Mouse (Mus musculus) forebrain, embryonic 15.5 days (tissue): ENCODE data around the gene Hsd17b6. TPM values are rescaled to one million over a fixed set of nuclear protein-coding genes. Genes with fewer than 3 reads are reported as not detected.

Experiments used
- ATAC-seq: fragments of 200-750 bp; cut with Nextera tagmentation; replicated peaks from 2 replicates; pipeline ENCODE4 v1.8.0; 2017; ENCODE audit warnings: mild to moderate bottlenecking, moderate TSS enrichment, moderate library complexity
- H3K27ac ChIP-seq: fragments of 300-500 bp; sonication (generic); replicated peaks from 2 replicates; pipeline ENCODE4 v1.5.1; 2015; ENCODE audit warnings: mild to moderate bottlenecking, inconsistent platforms
- H3K27me3 ChIP-seq: fragments of 300-500 bp; sonication (generic); 2 replicates; pipeline ENCODE4 v1.6.1; 2015; ENCODE audit warnings: inconsistent platforms
- H3K36me3 ChIP-seq: fragments of 300-500 bp; sonication (generic); 2 replicates; pipeline ENCODE4 v1.6.1; 2015; ENCODE audit warnings: mild to moderate bottlenecking, inconsistent platforms
- H3K4me1 ChIP-seq: fragments of 300-500 bp; sonication (generic); 2 replicates; pipeline ENCODE4 v1.6.1; 2015; ENCODE audit warnings: inconsistent platforms
- H3K4me2 ChIP-seq: fragments of 300-500 bp; sonication (generic); replicated peaks from 2 replicates; pipeline ENCODE4 v1.6.1; 2015; ENCODE audit warnings: mild to moderate bottlenecking, inconsistent platforms
- H3K4me3 ChIP-seq: fragments of 300-500 bp; sonication (generic); 2 replicates; pipeline ENCODE4 v1.5.1; 2015; ENCODE audit warnings: mild to moderate bottlenecking, inconsistent platforms
- H3K9ac ChIP-seq: fragments of 300-500 bp; sonication (generic); replicated peaks from 2 replicates; pipeline ENCODE4 v1.6.1; 2015; ENCODE audit warnings: mild to moderate bottlenecking, inconsistent platforms
- H3K9me3 ChIP-seq: fragments of 300-500 bp; sonication (generic); 2 replicates; pipeline ENCODE4 v1.6.1; 2016; ENCODE audit warnings: inconsistent platforms
- WGBS: fragments of 180-500 bp; shearing (Covaris S2); methylation state at CpG from one replicate; pipeline ENCODE4 v1.1.7; 2015; ENCODE audit warnings: mixed read lengths; 5-methylcytosine and 5-hydroxymethylcytosine counted together
- polyA plus RNA-seq: library from polyadenylated mRNA; unstranded; fragments of >200 nt; fragmentation: Nextera tagmentation; extraction: Ambion mirVana; gene quantifications from 2 replicates; pipeline ENCODE4 v1.2.1, GENCODE M21; 2015

Hsd17b6 gene
- polyA plus RNA-seq, 1 experiment from 2014 or later, result not detected

GRCm38 (mm10) chr10:127998260-127998659 lies 9.2 kb downstream of the Hsd17b6 start:
- no peaks in the 10 kb centered on the region for H3K9me3 ChIP-seq
- no peaks in the 10 kb centered on the region for H3K36me3 ChIP-seq
- H3K4me3 ChIP-seq, result no peak overlapping the region
- 94% methylated on average over 1 of the region's 1 CpGs for WGBS
- H3K9ac ChIP-seq, result no peak overlapping the region
- H3K4me1 ChIP-seq, result no peaks in the 10 kb centered on the region
- no peak overlapping the region for H3K27ac ChIP-seq
- no peak overlapping the region for H3K4me2 ChIP-seq
- ATAC-seq, result no peak
- no peaks in the 10 kb centered on the region for H3K27me3 ChIP-seq

- WGBS, result 89% methylated on average over 3 of the region's 3 CpGs
Observed at GRCm38 (mm10) chr10:127996690-127997089, 10.7 kb downstream of the Hsd17b6 start.

GRCm38 (mm10) chr10:127985601-127986000 lies 21.8 kb downstream of the Hsd17b6 start:
- Histone ChIP-seq H3K9ac (no peak overlapping the region), H3K27ac (0 out of 2 replicates have a peak overlapping the region, but pooled peaks have one; percentile 15), H3K27me3 (no peaks in the 10 kb centered on the region), H3K9me3 (no peaks in the 10 kb centered on the region), H3K4me2 (no peak overlapping the region), H3K36me3 (no peaks in the 10 kb centered on the region), H3K4me1 (peaks cover 18% of the 10 kb centered on the region), H3K4me3 (no peak overlapping the region)
- WGBS, result 1% methylated on average over 8 of the region's 8 CpGs
- no peak for ATAC-seq

More at GRCm38 (mm10) chr10:127996690-127997089, 10.7 kb downstream of the Hsd17b6 start:
- ATAC-seq, result no peak
- no peak overlapping the region for H3K4me3 ChIP-seq
- H3K9ac ChIP-seq, result no peak overlapping the region
- H3K4me1 ChIP-seq, result no peaks in the 10 kb centered on the region
- H3K27me3 ChIP-seq, result no peaks in the 10 kb centered on the region
- H3K4me2 ChIP-seq, result no peak overlapping the region
- no peaks in the 10 kb centered on the region for H3K36me3 ChIP-seq
- no peak overlapping the region for H3K27ac ChIP-seq
- no peaks in the 10 kb centered on the region for H3K9me3 ChIP-seq

- Histone ChIP-seq H3K9me3 (no peaks in the 10 kb centered on the region), H3K4me3 (no peak overlapping the region), H3K4me2 (no peak overlapping the region), H3K36me3 (no peaks in the 10 kb centered on the region), H3K9ac (no peak overlapping the region), H3K4me1 (peaks cover 18% of the 10 kb centered on the region), H3K27me3 (no peaks in the 10 kb centered on the region), H3K27ac (no peak overlapping the region; the same call in 1 of the 2 replicates)
- ATAC-seq, result no peak
- 54% methylated on average over 5 of the region's 5 CpGs for WGBS
Observed at GRCm38 (mm10) chr10:127984650-127985049, 22.8 kb downstream of the Hsd17b6 start.

GRCm38 (mm10) chr10:127975503-127975902 lies 31.9 kb downstream of the Hsd17b6 start:
- H3K27me3 ChIP-seq, result no peaks in the 10 kb centered on the region
- no peak for ATAC-seq
- no peaks in the 10 kb centered on the region for H3K9me3 ChIP-seq
- 4% methylated on average over 1 of the region's 1 CpGs for WGBS
- H3K4me3 ChIP-seq, result no peak overlapping the region
- H3K36me3 ChIP-seq, result no peaks in the 10 kb centered on the region
- H3K9ac ChIP-seq, result no peak overlapping the region
- H3K4me1 ChIP-seq, result no peaks in the 10 kb centered on the region
- H3K27ac ChIP-seq, result no peak overlapping the region
- no peak overlapping the region for H3K4me2 ChIP-seq

- Histone ChIP-seq H3K27ac (no peak overlapping the region), H3K4me3 (no peak overlapping the region)
Observed at GRCm38 (mm10) chr10:127974062-127974461, 33.3 kb downstream of the Hsd17b6 start.

GRCm38 (mm10) chr10:127971135-127971534 lies 36.3 kb downstream of the Hsd17b6 start:
- Histone ChIP-seq H3K4me2 (no peak overlapping the region), H3K36me3 (no peaks in the 10 kb centered on the region), H3K9ac (no peak overlapping the region), H3K4me3 (no peak overlapping the region), H3K9me3 (no peaks in the 10 kb centered on the region), H3K4me1 (no peaks in the 10 kb centered on the region), H3K27ac (no peak overlapping the region), H3K27me3 (no peaks in the 10 kb centered on the region)
- WGBS, result 70% methylated on average over 3 of the region's 3 CpGs
- ATAC-seq, result no peak

More at GRCm38 (mm10) chr10:127974062-127974461, 33.3 kb downstream of the Hsd17b6 start:
- Histone ChIP-seq H3K36me3 (no peaks in the 10 kb centered on the region), H3K27me3 (no peaks in the 10 kb centered on the region), H3K4me2 (no peak overlapping the region), H3K9ac (no peak overlapping the region), H3K4me1 (no peaks in the 10 kb centered on the region), H3K9me3 (no peaks in the 10 kb centered on the region)
- 92% methylated on average over 3 of the region's 3 CpGs for WGBS
- no peak for ATAC-seq

GRCm38 (mm10) chr10:127970359-127970831 lies 37.0 kb downstream of the Hsd17b6 start:
- no peaks in the 10 kb centered on the region for H3K4me1 ChIP-seq
- H3K9me3 ChIP-seq, result no peaks in the 10 kb centered on the region
- ATAC-seq, result no peak
- H3K36me3 ChIP-seq, result no peaks in the 10 kb centered on the region
- H3K4me2 ChIP-seq, result no peak overlapping the region
- 62% methylated on average over 3 of the region's 3 CpGs for whole genome bisulfite sequencing
- no peak overlapping the region for H3K9ac ChIP-seq
- H3K4me3 ChIP-seq, result no peak overlapping the region
- H3K27ac ChIP-seq, result no peak overlapping the region
- no peaks in the 10 kb centered on the region for H3K27me3 ChIP-seq

- WGBS, result 88% methylated on average over 4 of the region's 4 CpGs
- no peak for ATAC-seq
- no peaks in the 10 kb centered on the region for H3K27me3 ChIP-seq
Observed at GRCm38 (mm10) chr10:127969820-127970219, 37.6 kb downstream of the Hsd17b6 start.

GRCm38 (mm10) chr10:127966506-127966905 lies 40.9 kb downstream of the Hsd17b6 start:
- no peaks in the 10 kb centered on the region for H3K9me3 ChIP-seq
- ATAC-seq, result no peak
- no peak overlapping the region for H3K9ac ChIP-seq
- 90% methylated on average over 6 of the region's 6 CpGs for WGBS
- H3K27ac ChIP-seq, result no peak overlapping the region
- H3K36me3 ChIP-seq, result no peaks in the 10 kb centered on the region
- no peaks in the 10 kb centered on the region for H3K27me3 ChIP-seq
- H3K4me2 ChIP-seq, result no peak overlapping the region
- H3K4me1 ChIP-seq, result no peaks in the 10 kb centered on the region
- H3K4me3 ChIP-seq, result no peak overlapping the region

More at GRCm38 (mm10) chr10:127969820-127970219, 37.6 kb downstream of the Hsd17b6 start:
- no peak overlapping the region for H3K9ac ChIP-seq
- no peak overlapping the region for H3K4me2 ChIP-seq
- H3K36me3 ChIP-seq, result no peaks in the 10 kb centered on the region
- no peaks in the 10 kb centered on the region for H3K9me3 ChIP-seq
- no peaks in the 10 kb centered on the region for H3K4me1 ChIP-seq
- H3K4me3 ChIP-seq, result no peak overlapping the region
- H3K27ac ChIP-seq, result no peak overlapping the region

- no peak for ATAC-seq
- no peaks in the 10 kb centered on the region for H3K9me3 ChIP-seq
- no peak overlapping the region for H3K9ac ChIP-seq
- H3K27me3 ChIP-seq, result no peaks in the 10 kb centered on the region
- no peaks in the 10 kb centered on the region for H3K36me3 ChIP-seq
- no peaks in the 10 kb centered on the region for H3K4me1 ChIP-seq
- no peak overlapping the region for H3K4me3 ChIP-seq
- H3K4me2 ChIP-seq, result no peak overlapping the region
- H3K27ac ChIP-seq, result no peak overlapping the region
- 69% methylated on average over 3 of the region's 3 CpGs for WGBS
Observed at GRCm38 (mm10) chr10:127964004-127964403, 43.4 kb downstream of the Hsd17b6 start.

GRCm38 (mm10) chr10:127962451-127962850 lies 45.0 kb downstream of the Hsd17b6 start:
- no peaks in the 10 kb centered on the region for H3K36me3 ChIP-seq
- H3K4me2 ChIP-seq, result no peak overlapping the region
- ATAC-seq, result no peak
- H3K4me1 ChIP-seq, result no peaks in the 10 kb centered on the region
- H3K9me3 ChIP-seq, result no peaks in the 10 kb centered on the region
- 72% methylated on average over 3 of the region's 3 CpGs for WGBS
- no peaks in the 10 kb centered on the region for H3K27me3 ChIP-seq
- H3K4me3 ChIP-seq, result no peak overlapping the region
- H3K27ac ChIP-seq, result no peak overlapping the region
- H3K9ac ChIP-seq, result no peak overlapping the region

GRCm38 (mm10) chr10:127959161-127959679 lies 48.2 kb downstream of the Hsd17b6 start:
- H3K27ac ChIP-seq, result no peak overlapping the region
- WGBS, result 92% methylated on average over 7 of the region's 7 CpGs
- no peaks in the 10 kb centered on the region for H3K36me3 ChIP-seq
- H3K4me3 ChIP-seq, result no peak overlapping the region
- no peaks in the 10 kb centered on the region for H3K4me1 ChIP-seq
- H3K9ac ChIP-seq, result no peak overlapping the region
- ATAC-seq, result no peak
- no peak overlapping the region for H3K4me2 ChIP-seq
- H3K9me3 ChIP-seq, result no peaks in the 10 kb centered on the region
- no peaks in the 10 kb centered on the region for H3K27me3 ChIP-seq
